Mouse (Mus musculus) testis, adult 2 months (tissue): ENCODE measurements around the gene H2-Ob. TPM values are rescaled to one million over a fixed set of nuclear protein-coding genes. Genes with fewer than 3 reads are reported as not detected.

ENCODE experiments used
- H3K27ac ChIP-seq: fragments of 200-500 bp; 2 replicates; pipeline ENCODE4 v1.5.1; 2012; ENCODE audit warnings: low read depth, low read length; ENCODE audit not compliant: control insufficient read depth, insufficient read depth
- H3K27me3 ChIP-seq: fragments of 200-500 bp; 2 replicates; pipeline ENCODE4 v1.6.1; 2012; ENCODE audit warnings: mild to moderate bottlenecking, low read length, moderate library complexity; ENCODE audit not compliant: control insufficient read depth, insufficient read depth
- H3K36me3 ChIP-seq: fragments of 200-500 bp; 2 replicates; pipeline ENCODE4 v1.6.1; 2012; ENCODE audit warnings: mild to moderate bottlenecking, low read length; ENCODE audit not compliant: control insufficient read depth, insufficient read depth
- H3K4me1 ChIP-seq: fragments of 200-500 bp; 2 replicates; pipeline ENCODE4 v1.6.1; 2012; ENCODE audit warnings: low read length; ENCODE audit not compliant: control insufficient read depth, insufficient read depth
- H3K4me3 ChIP-seq: fragments of 200-500 bp; 2 replicates; pipeline ENCODE4 v1.5.1; 2012; ENCODE audit warnings: low read depth, mild to moderate bottlenecking, low read length, moderate library complexity, mixed read lengths; ENCODE audit not compliant: control insufficient read depth
- CTCF ChIP-seq: fragments of 200-500 bp; IDR thresholded peaks from 2 replicates; pipeline ENCODE4 v1.5.1; 2012; ENCODE audit warnings: low read depth, mild to moderate bottlenecking, inconsistent platforms, low read length, moderate library complexity; ENCODE audit not compliant: control insufficient read depth, insufficient read depth, insufficient replicate concordance
- POLR2A ChIP-seq: fragments of 200-500 bp; IDR thresholded peaks from 2 replicates; pipeline ENCODE4 v1.6.1; 2012; ENCODE audit warnings: low read depth, mild to moderate bottlenecking, inconsistent platforms, low read length, moderate library complexity; ENCODE audit not compliant: control insufficient read depth
- polyA plus RNA-seq: library from polyadenylated mRNA; depleted of rRNA; stranded (reverse); fragments of >200 nt; gene quantifications from 2 replicates; pipeline ENCODE4 v1.2.3, GENCODE M21; 2012

Gene H2-Ob
- polyA plus RNA-seq, 1 experiment = 0.06 TPM

DNA sequence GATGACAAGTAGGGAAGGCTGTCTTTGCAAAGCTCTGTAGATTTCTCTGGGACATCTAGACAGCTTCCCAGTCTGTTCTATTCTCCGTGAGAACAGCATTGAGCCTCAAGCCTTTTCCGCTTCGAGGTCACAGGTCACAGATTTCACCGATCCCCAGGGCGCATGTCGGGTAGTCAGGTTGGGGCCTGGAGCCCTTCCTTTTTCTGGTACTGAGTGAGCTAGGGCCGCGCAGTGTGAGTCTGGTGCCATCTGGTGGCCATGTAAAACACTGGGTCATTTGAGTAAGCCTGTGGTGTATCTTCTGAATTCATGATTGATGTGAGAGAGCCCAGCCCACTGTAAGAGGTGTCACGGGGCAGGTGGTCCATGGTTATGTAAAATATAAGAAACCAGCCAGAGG is 3.8 kb upstream of the H2-Ob start:
- no peaks in the 10 kb centered on the region for H3K4me1 ChIP-seq
- H3K27me3 ChIP-seq = no peaks in the 10 kb centered on the region
- H3K4me3 ChIP-seq = no peak overlapping the region
- no peak overlapping the region for H3K27ac ChIP-seq
- TF ChIP-seq CTCF = peak; percentile 63; the same call in 1 of the 2 replicates
- TF ChIP-seq POLR2A = no peak
- H3K36me3 ChIP-seq = no peaks in the 10 kb centered on the region

DNA sequence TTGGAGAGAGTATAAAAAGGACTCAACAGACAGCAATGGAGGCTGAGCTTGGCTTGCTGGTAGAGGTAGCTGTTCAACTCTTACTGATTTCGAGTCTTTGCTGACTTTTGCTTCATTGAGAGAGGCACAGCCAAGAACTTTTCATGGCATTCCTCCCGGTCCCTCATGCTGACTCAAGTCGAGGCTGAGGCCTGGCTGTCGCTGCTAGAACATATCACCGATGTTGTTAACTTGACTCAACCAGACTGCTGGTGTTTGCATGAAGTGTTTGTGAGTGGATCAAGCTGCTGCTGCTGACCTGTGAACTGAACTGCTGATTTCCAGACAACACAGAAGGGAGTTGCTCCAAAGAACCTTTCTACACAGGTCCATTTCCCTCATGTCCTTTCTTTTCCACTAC is 2.0 kb upstream of the H2-Ob start:
- no peak overlapping the region for H3K4me3 ChIP-seq
- H3K4me1 ChIP-seq = no peaks in the 10 kb centered on the region
- no peaks in the 10 kb centered on the region for H3K36me3 ChIP-seq
- H3K27me3 ChIP-seq = no peaks in the 10 kb centered on the region
- H3K27ac ChIP-seq = no peak overlapping the region
- no peak for TF ChIP-seq POLR2A
- no peak for TF ChIP-seq CTCF

GRCm38 (mm10) chr17:34237741-34238140 is 962 bp upstream of the H2-Ob start:
- H3K27me3 ChIP-seq = no peaks in the 10 kb centered on the region
- no peaks in the 10 kb centered on the region for H3K36me3 ChIP-seq
- no peaks in the 10 kb centered on the region for H3K4me1 ChIP-seq
- no peak overlapping the region for H3K27ac ChIP-seq
- no peak for TF ChIP-seq POLR2A
- no peak for TF ChIP-seq CTCF
- H3K4me3 ChIP-seq = no peak overlapping the region

DNA sequence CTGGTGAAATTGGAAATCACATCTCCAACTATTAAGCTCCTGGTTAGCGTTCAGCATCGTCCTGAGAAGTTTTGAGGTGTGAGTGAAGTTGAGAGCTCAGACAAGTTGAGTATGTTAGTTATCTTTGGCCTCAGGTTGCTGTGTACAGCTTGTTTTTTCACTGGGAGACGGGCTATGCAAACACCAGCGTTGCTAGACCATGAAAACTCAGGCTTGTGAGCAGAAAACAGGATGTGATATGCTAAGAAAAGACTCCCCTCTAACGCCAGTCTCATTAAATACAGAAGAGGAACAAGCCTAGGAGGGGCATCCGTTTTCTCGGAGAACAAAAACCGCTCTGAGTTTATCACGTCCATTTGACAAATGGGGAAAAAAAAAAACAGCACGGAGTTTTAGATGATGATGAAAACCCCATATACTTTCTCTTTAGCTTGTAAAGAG is 918 bp downstream of the H2-Ob start:
- no peaks in the 10 kb centered on the region for H3K27me3 ChIP-seq
- TF ChIP-seq CTCF = no peak
- TF ChIP-seq POLR2A = no peak
- H3K4me3 ChIP-seq = no peak overlapping the region
- no peaks in the 10 kb centered on the region for H3K36me3 ChIP-seq
- H3K27ac ChIP-seq = no peak overlapping the region
- no peaks in the 10 kb centered on the region for H3K4me1 ChIP-seq

- Histone ChIP-seq H3K4me3 (no peak overlapping the region), H3K4me1 (no peaks in the 10 kb centered on the region), H3K36me3 (no peaks in the 10 kb centered on the region), H3K27ac (no peak overlapping the region), H3K27me3 (no peaks in the 10 kb centered on the region)
- TF ChIP-seq POLR2A = no peak
- TF ChIP-seq CTCF = no peak
These were observed 1.7 kb downstream of the H2-Ob start for GRCm38 (mm10) chr17:34240366-34240765.

DNA sequence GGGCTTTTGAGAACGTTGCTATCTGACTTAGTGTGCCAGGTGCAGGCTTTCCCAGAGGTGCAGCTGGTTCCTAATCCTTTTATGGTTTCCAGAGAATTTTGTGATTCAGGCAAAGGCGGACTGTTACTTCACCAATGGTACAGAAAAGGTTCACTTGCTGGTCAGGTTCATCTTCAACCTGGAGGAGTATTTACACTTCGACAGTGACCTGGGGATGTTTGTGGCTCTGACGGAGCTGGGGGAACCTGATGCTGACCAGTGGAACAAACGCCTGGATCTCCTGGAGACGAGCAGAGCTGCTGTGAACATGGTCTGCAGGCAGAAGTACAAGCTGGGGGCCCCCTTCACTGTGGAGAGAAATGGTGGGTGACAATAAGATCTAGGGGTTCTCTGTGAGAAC is 2.2 kb downstream of the H2-Ob start:
- TF ChIP-seq POLR2A = no peak
- no peak for TF ChIP-seq CTCF
- no peak overlapping the region for H3K27ac ChIP-seq
- no peak overlapping the region for H3K4me3 ChIP-seq
- no peaks in the 10 kb centered on the region for H3K27me3 ChIP-seq
- no peaks in the 10 kb centered on the region for H3K36me3 ChIP-seq
- no peaks in the 10 kb centered on the region for H3K4me1 ChIP-seq

GRCm38 (mm10) chr17:34244656-34245055 is 6.0 kb downstream of the H2-Ob start:
- no peak for TF ChIP-seq POLR2A
- no peak for TF ChIP-seq CTCF
- H3K4me1 ChIP-seq = no peaks in the 10 kb centered on the region
- no peak overlapping the region for H3K27ac ChIP-seq
- no peaks in the 10 kb centered on the region for H3K27me3 ChIP-seq
- no peak overlapping the region for H3K4me3 ChIP-seq
- H3K36me3 ChIP-seq = no peaks in the 10 kb centered on the region

DNA sequence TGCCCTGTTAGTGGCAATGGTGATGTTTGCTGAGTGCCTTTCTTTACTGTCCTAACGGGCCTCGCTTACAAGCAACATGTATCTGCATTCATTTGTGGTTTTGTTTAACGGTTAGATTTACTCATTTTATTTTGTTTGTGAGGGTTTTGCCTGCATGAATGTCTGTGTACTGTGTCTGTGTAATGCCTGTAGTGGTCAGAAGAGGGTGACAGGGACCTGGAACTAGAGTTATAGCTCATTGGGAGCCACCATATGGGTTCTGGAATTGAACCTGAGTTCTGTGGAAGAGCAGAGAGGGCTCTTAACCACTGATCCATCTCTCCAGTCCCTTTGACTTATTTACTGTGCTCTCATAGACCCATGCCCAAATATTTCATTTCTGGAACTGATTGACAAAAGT is 8.3 kb downstream of the H2-Ob start:
- no peak for TF ChIP-seq CTCF
- no peak for TF ChIP-seq POLR2A
- Histone ChIP-seq H3K27me3 (no peaks in the 10 kb centered on the region), H3K27ac (no peak overlapping the region), H3K4me3 (no peak overlapping the region), H3K36me3 (no peaks in the 10 kb centered on the region), H3K4me1 (no peaks in the 10 kb centered on the region)
